Mouse (Mus musculus): ENCODE results near the gene Rbm44. TPM values are rescaled to one million over a fixed set of nuclear protein-coding genes. Genes with fewer than 3 reads are reported as not detected.

Rbm44 gene
- polyA plus RNA-seq, 1 experiment from 2014 or later: 0.15 TPM

DNA sequence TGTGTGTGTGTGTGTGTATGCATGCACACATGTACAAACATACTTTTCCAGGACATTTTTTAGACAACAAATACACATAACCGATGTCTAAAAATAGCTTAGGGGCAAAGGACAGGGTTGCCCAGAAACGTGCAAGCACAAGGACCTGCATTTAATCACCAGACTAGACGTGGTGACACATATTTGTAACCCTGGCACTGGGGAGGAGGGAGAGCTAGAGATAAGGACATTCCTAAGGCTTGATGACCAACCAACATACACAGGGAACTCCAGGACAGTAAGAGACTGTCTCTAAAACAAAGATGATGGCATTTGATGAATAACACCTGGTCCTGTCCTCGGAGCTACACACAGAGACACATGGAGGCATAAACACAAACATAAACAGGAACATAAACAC lies 35.6 kb upstream of the Rbm44 start:
- H3K36me3 ChIP-seq (ENCODE audit: control insufficient read depth, insufficient read depth, low read length): no peaks in the 10 kb centered on the region
- DNase-seq (ENCODE audit: low spot score): no peak
- H3K27me3 ChIP-seq (replicated peaks; ENCODE audit: control insufficient read depth, insufficient read depth, low read length): no peaks in the 10 kb centered on the region
- H3K4me1 ChIP-seq (ENCODE audit: control insufficient read depth, insufficient read depth, low read length): no peaks in the 10 kb centered on the region
- H3K4me2 ChIP-seq (ENCODE audit: low read length): no peak overlapping the region
- H3K9ac ChIP-seq (ENCODE audit: low read length): no peak overlapping the region
- no peak for ATAC-seq
- H3K27ac ChIP-seq (ENCODE audit: low read depth, low read length): no peak overlapping the region
- no peaks in the 10 kb centered on the region for H3K9me3 ChIP-seq (replicated peaks; ENCODE audit: control insufficient read depth, low read length)
- WGBS: 83% methylated on average over 4 of the region's 4 CpGs
- H3K4me3 ChIP-seq (ENCODE audit: low read depth, low read length): no peak overlapping the region

DNA sequence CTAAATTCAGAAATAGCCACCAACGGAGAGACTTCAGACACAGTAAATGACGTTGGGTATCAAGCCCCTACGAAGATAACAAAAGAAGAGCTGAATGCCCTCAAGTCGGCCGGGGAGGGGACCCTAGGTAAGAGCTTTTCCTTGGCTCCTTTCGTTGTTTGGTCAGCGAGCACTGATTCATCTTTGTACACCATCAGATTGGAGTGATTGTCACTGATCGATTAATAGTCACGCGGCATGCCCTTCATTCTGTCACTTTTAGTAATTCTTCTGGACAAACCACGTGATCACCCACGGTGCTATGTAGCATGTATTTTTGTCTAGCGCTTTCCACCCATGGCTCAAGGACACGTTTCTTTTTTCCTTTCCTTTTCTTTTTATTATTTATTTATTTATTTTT lies 32.7 kb upstream of the Rbm44 start:
- H3K36me3 ChIP-seq (ENCODE audit: control insufficient read depth, insufficient read depth, low read length): no peaks in the 10 kb centered on the region
- no peaks in the 10 kb centered on the region for H3K9me3 ChIP-seq (replicated peaks; ENCODE audit: control insufficient read depth, low read length)
- ATAC-seq (no peak), DNase-seq (ENCODE audit: low spot score) (no peak)
- WGBS: 90% methylated on average over 14 of the region's 14 CpGs
- no peak overlapping the region for H3K27ac ChIP-seq (ENCODE audit: low read depth, low read length)
- H3K27me3 ChIP-seq (replicated peaks; ENCODE audit: control insufficient read depth, insufficient read depth, low read length): no peaks in the 10 kb centered on the region
- H3K4me3 ChIP-seq (ENCODE audit: low read depth, low read length): no peak overlapping the region
- no peak overlapping the region for H3K9ac ChIP-seq (ENCODE audit: low read length)
- H3K4me2 ChIP-seq (ENCODE audit: low read length): no peak overlapping the region
- no peaks in the 10 kb centered on the region for H3K4me1 ChIP-seq (ENCODE audit: control insufficient read depth, insufficient read depth, low read length)

GRCm38 (mm10) chr1:91112606-91113005 lies 32.3 kb upstream of the Rbm44 start:
- Histone ChIP-seq H3K9ac (ENCODE audit: low read length) (no peak overlapping the region), H3K4me1 (ENCODE audit: control insufficient read depth, insufficient read depth, low read length) (no peaks in the 10 kb centered on the region), H3K4me3 (ENCODE audit: low read depth, low read length) (no peak overlapping the region), H3K27me3 (replicated peaks; ENCODE audit: control insufficient read depth, insufficient read depth, low read length) (no peaks in the 10 kb centered on the region), H3K27ac (ENCODE audit: low read depth, low read length) (no peak overlapping the region), H3K36me3 (ENCODE audit: control insufficient read depth, insufficient read depth, low read length) (no peaks in the 10 kb centered on the region), H3K4me2 (ENCODE audit: low read length) (no peak overlapping the region), H3K9me3 (replicated peaks; ENCODE audit: control insufficient read depth, low read length) (no peaks in the 10 kb centered on the region)
- DNase-seq (ENCODE audit: low spot score) (no peak), ATAC-seq (no peak)
- 95% methylated on average over 4 of the region's 4 CpGs for WGBS

GRCm38 (mm10) chr1:91122121-91122520 lies 22.8 kb upstream of the Rbm44 start:
- Histone ChIP-seq H3K4me1 (ENCODE audit: control insufficient read depth, insufficient read depth, low read length) (no peaks in the 10 kb centered on the region), H3K36me3 (ENCODE audit: control insufficient read depth, insufficient read depth, low read length) (peaks cover 12% of the 10 kb centered on the region), H3K27me3 (replicated peaks; ENCODE audit: control insufficient read depth, insufficient read depth, low read length) (no peaks in the 10 kb centered on the region), H3K4me3 (ENCODE audit: low read depth, low read length) (no peak overlapping the region), H3K27ac (ENCODE audit: low read depth, low read length) (no peak overlapping the region), H3K4me2 (ENCODE audit: low read length) (no peak overlapping the region), H3K9me3 (replicated peaks; ENCODE audit: control insufficient read depth, low read length) (no peaks in the 10 kb centered on the region), H3K9ac (ENCODE audit: low read length) (no peak overlapping the region)
- 92% methylated on average over 11 of the region's 11 CpGs for WGBS
- DNase-seq (ENCODE audit: low spot score) (no peak), ATAC-seq (no peak)

- Histone ChIP-seq H3K9ac (ENCODE audit: low read length) (no peak overlapping the region), H3K4me1 (ENCODE audit: control insufficient read depth, insufficient read depth, low read length) (no peaks in the 10 kb centered on the region), H3K27ac (ENCODE audit: low read depth, low read length) (no peak overlapping the region), H3K27me3 (replicated peaks; ENCODE audit: control insufficient read depth, insufficient read depth, low read length) (no peaks in the 10 kb centered on the region), H3K9me3 (replicated peaks; ENCODE audit: control insufficient read depth, low read length) (no peaks in the 10 kb centered on the region), H3K4me2 (ENCODE audit: low read length) (no peak overlapping the region), H3K4me3 (ENCODE audit: low read depth, low read length) (no peak overlapping the region), H3K36me3 (ENCODE audit: control insufficient read depth, insufficient read depth, low read length) (peaks cover 12% of the 10 kb centered on the region)
- ATAC-seq (no peak), DNase-seq (ENCODE audit: low spot score) (no peak)
- WGBS: 91% methylated on average over 5 of the region's 5 CpGs
Measured at GRCm38 (mm10) chr1:91123004-91123403, 21.9 kb upstream of the Rbm44 start.

DNA sequence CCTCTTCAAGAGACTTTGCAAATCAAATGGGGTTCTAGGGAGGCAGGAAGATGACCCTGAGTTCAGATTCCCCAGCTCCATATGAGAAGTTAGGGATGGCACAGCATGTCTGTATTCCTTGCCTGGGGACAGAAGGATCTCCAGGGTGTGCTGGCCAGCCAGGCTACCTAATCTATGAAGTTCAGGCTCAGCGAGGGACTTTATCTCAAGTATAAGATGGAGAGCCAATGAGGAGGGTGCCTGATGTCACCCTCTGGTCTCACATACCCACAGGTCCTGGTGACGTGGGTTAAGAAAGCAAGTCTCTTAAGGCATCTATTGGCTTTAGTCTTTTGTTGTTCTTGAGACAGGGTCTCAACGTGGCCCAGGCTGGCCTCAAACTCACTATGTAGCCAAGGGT lies 21.4 kb upstream of the Rbm44 start:
- Histone ChIP-seq H3K36me3 (ENCODE audit: control insufficient read depth, insufficient read depth, low read length) (peaks cover 12% of the 10 kb centered on the region), H3K4me1 (ENCODE audit: control insufficient read depth, insufficient read depth, low read length) (no peaks in the 10 kb centered on the region), H3K9ac (ENCODE audit: low read length) (no peak overlapping the region), H3K4me3 (ENCODE audit: low read depth, low read length) (no peak overlapping the region), H3K4me2 (ENCODE audit: low read length) (no peak overlapping the region), H3K27ac (ENCODE audit: low read depth, low read length) (no peak overlapping the region), H3K27me3 (replicated peaks; ENCODE audit: control insufficient read depth, insufficient read depth, low read length) (no peaks in the 10 kb centered on the region), H3K9me3 (replicated peaks; ENCODE audit: control insufficient read depth, low read length) (no peaks in the 10 kb centered on the region)
- no peak for ATAC-seq
- 86% methylated on average over 3 of the region's 3 CpGs for WGBS
- DNase-seq (ENCODE audit: low spot score): no peak

DNA sequence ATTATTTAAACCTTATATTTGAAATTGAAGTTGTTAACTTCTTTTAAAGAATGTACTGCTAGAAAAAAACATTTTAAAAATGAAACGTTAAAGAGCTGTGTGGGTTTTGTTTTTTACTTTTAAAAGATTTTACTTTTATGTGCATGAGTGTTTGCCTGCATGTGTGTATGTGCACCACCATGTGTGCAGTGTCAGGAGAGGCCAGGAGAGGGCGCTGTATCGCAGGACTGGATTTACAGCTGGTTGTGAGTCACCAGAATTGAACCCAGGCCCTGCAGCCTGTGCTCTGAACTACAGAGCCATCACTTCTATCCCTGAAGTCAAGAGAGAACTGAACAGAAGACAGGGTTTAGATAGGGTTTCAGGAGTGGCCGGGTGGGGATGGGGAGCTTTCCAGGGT lies 16.0 kb upstream of the Rbm44 start:
- no peaks in the 10 kb centered on the region for H3K9me3 ChIP-seq (replicated peaks; ENCODE audit: control insufficient read depth, low read length)
- H3K4me3 ChIP-seq (ENCODE audit: low read depth, low read length): no peak overlapping the region
- no peak overlapping the region for H3K4me2 ChIP-seq (ENCODE audit: low read length)
- H3K9ac ChIP-seq (ENCODE audit: low read length): no peak overlapping the region
- H3K27ac ChIP-seq (ENCODE audit: low read depth, low read length): no peak overlapping the region
- no peaks in the 10 kb centered on the region for H3K4me1 ChIP-seq (ENCODE audit: control insufficient read depth, insufficient read depth, low read length)
- no peak for DNase-seq (ENCODE audit: low spot score)
- no peaks in the 10 kb centered on the region for H3K27me3 ChIP-seq (replicated peaks; ENCODE audit: control insufficient read depth, insufficient read depth, low read length)
- WGBS: 91% methylated on average over 4 of the region's 4 CpGs
- ATAC-seq: no peak
- H3K36me3 ChIP-seq (ENCODE audit: control insufficient read depth, insufficient read depth, low read length): peaks cover 6% of the 10 kb centered on the region; the same call in 1 of the 2 replicates

DNA sequence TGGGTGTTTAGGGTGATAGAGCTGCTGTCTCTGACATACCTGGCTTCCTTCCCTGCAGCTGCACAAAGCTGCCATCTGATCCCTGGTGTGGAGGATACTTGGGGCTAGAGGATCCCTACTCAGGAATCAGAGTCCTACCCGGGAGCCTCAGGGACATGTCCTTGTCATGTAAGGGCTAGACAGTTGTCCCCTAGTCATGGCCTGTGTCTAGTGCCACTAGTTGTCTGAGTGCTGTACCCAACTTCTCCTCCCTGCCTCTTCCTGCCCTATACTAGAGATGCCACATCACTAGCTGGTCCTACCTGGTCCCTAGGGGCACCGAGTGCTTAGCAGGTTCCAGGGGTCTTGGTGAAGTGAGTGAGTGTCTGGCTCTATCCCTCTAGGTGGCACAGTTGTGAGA lies 7.9 kb upstream of the Rbm44 start:
- 77% methylated on average over 2 of the region's 2 CpGs for WGBS
- no peak overlapping the region for H3K9ac ChIP-seq (ENCODE audit: low read length)

GRCm38 (mm10) chr1:91151509-91151908 lies 6.6 kb downstream of the Rbm44 start:
- no peaks in the 10 kb centered on the region for H3K27me3 ChIP-seq (replicated peaks; ENCODE audit: control insufficient read depth, insufficient read depth, low read length)
- H3K9ac ChIP-seq (ENCODE audit: low read length): no peak overlapping the region
- no peaks in the 10 kb centered on the region for H3K9me3 ChIP-seq (replicated peaks; ENCODE audit: control insufficient read depth, low read length)
- no peak overlapping the region for H3K4me2 ChIP-seq (ENCODE audit: low read length)
- 68% methylated on average over 2 of the region's 2 CpGs for WGBS
- H3K4me3 ChIP-seq (ENCODE audit: low read depth, low read length): no peak overlapping the region
- DNase-seq (ENCODE audit: low spot score) (no peak), ATAC-seq (no peak)
- H3K4me1 ChIP-seq (ENCODE audit: control insufficient read depth, insufficient read depth, low read length): no peaks in the 10 kb centered on the region
- H3K27ac ChIP-seq (ENCODE audit: low read depth, low read length): no peak overlapping the region
- no peaks in the 10 kb centered on the region for H3K36me3 ChIP-seq (ENCODE audit: control insufficient read depth, insufficient read depth, low read length)

More for the DNA sequence above, 7.9 kb upstream of the Rbm44 start:
- no peaks in the 10 kb centered on the region for H3K4me1 ChIP-seq (ENCODE audit: control insufficient read depth, insufficient read depth, low read length)
- no peaks in the 10 kb centered on the region for H3K36me3 ChIP-seq (ENCODE audit: control insufficient read depth, insufficient read depth, low read length)
- DNase-seq (ENCODE audit: low spot score) (no peak), ATAC-seq (no peak)
- H3K9me3 ChIP-seq (replicated peaks; ENCODE audit: control insufficient read depth, low read length): no peaks in the 10 kb centered on the region
- H3K27ac ChIP-seq (ENCODE audit: low read depth, low read length): no peak overlapping the region
- no peaks in the 10 kb centered on the region for H3K27me3 ChIP-seq (replicated peaks; ENCODE audit: control insufficient read depth, insufficient read depth, low read length)
- no peak overlapping the region for H3K4me3 ChIP-seq (ENCODE audit: low read depth, low read length)
- no peak overlapping the region for H3K4me2 ChIP-seq (ENCODE audit: low read length)

Measured in forebrain, embryonic 14.5 days (tissue).